Comparison of ENCODE assay signal across 19 mouse cellular contexts in the genomic region with DNA sequence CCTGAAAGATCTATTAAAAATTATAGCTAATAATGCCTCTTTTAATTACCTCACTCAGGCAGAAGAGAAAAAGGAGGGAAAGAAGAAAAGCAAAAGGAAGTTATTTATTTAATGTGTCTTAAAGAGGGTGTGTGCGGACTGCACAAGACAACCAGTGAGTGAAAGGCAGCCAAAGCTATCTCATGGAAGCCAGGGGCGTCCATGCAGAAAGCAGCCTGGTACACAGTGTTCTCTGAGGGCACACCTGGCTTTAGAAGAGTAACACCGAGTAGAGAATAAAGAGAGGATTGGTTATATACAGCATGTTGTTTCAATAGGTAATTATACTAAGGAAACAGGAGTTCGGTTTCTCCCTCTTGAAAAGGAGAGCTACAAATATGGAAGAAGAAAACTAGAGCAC. TPM values are rescaled to one million over a fixed set of nuclear protein-coding genes. Genes with fewer than 3 reads are reported as not detected.
DNase-seq lines count a peak whose midpoint lies in the region; ATAC-seq lines count a peak whose summit lies in the region.
"Had no signal": no experiment of that assay in that cellular context is flagged by ENCODE, and none has a peak within 500 bp of the region (broad histone marks: within the 10 kb centered on the region; RNA-seq: fewer than 3 reads in every experiment).

No protein-coding gene starts in this region.

- WGBS in heart, embryonic 15.5 days: 79% methylated on average over 4 of the region's 4 CpGs
- WGBS in kidney, embryonic 16.5 days: 62% methylated on average over 4 of the region's 4 CpGs

- no peaks in the 10 kb centered on the region for H3K36me3 ChIP-seq in heart, embryonic 15.5 days
- no peaks in the 10 kb centered on the region for H3K36me3 ChIP-seq in kidney, embryonic 16.5 days (ENCODE audit: insufficient read depth, low read length)
- H3K36me3 ChIP-seq: embryonic facial prominence, embryonic 15.5 days; forebrain, embryonic 10.5 days; heart, embryonic 13.5 days; hindbrain, embryonic 10.5 days had no signal

- DNase-seq in heart, postnatal 10 days: no peak
- peak; percentile 23 to 78 for DNase-seq in kidney, adult 8-10 months
- DNase-seq in B cell, adult 2 months: peak; percentile 32 to 34
- peak; percentile 33 to 78 for DNase-seq in kidney, postnatal 25 days
- DNase-seq in yolk sac, embryonic 10.5 days (ENCODE audit: low spot score): no peak
- DNase-seq: adrenal gland, adult 2 months; adrenal gland, postnatal 25 days; cerebellum, adult 2 months; cerebellum, postnatal 14 days; embryo, embryonic 11 days; gastrocnemius, adult 2 months; gastrocnemius, postnatal 25 days had no signal

- H3K4me3 ChIP-seq in heart, embryonic 15.5 days: no peak overlapping the region
- H3K4me3 ChIP-seq in kidney, embryonic 16.5 days (ENCODE audit: low read length): no peak overlapping the region

- 0 out of 2 replicates have a peak overlapping the region, but pooled peaks have one; percentile 80 for H3K4me2 ChIP-seq in heart, embryonic 15.5 days
- H3K4me2 ChIP-seq in kidney, embryonic 16.5 days (replicated peaks; ENCODE audit: low read depth, low read length): no peak overlapping the region

- H3K9ac ChIP-seq in heart, embryonic 15.5 days: no peak overlapping the region
- H3K9ac ChIP-seq in kidney, embryonic 16.5 days (replicated peaks; ENCODE audit: low read length): no peak overlapping the region
- H3K9ac ChIP-seq: embryonic facial prominence, embryonic 15.5 days had no signal

- intact Hi-C loops in heart, postnatal 10 days (cut with DNase I): loop anchor here (5.0 to 10.0 kb wide), 2 partner anchors 34 to 577 kb away; no protein-coding TSS in a partner anchor

- H3K9me3 ChIP-seq in heart, embryonic 15.5 days (replicated peaks): no peaks in the 10 kb centered on the region
- H3K9me3 ChIP-seq in kidney, embryonic 16.5 days (ENCODE audit: low read length): no peaks in the 10 kb centered on the region
- H3K9me3 ChIP-seq: embryonic facial prominence, embryonic 15.5 days; forebrain, embryonic 10.5 days; heart, embryonic 13.5 days; hindbrain, embryonic 10.5 days had no signal

- no peak overlapping the region for H3K27ac ChIP-seq in heart, embryonic 15.5 days
- no peak overlapping the region for H3K27ac ChIP-seq in kidney, embryonic 16.5 days (ENCODE audit: low read length)
- H3K27ac ChIP-seq: embryonic facial prominence, embryonic 15.5 days; forebrain, embryonic 10.5 days; heart, embryonic 13.5 days; hindbrain, embryonic 10.5 days had no signal

- ATAC-seq in heart, embryonic 15.5 days (replicated peaks; ENCODE audit: insufficient number of reproducible peaks, insufficient read depth, low FRiP score, low read depth): no peak
- no peak for ATAC-seq in kidney, embryonic 16.5 days (ENCODE audit: low FRiP score, low TSS enrichment)
- ATAC-seq: forebrain, embryonic 14.5 days had no signal

- peaks cover 2% of the 10 kb centered on the region; the same call in 1 of the 2 replicates for H3K4me1 ChIP-seq in heart, embryonic 15.5 days (replicated peaks)
- peaks cover 10% of the 10 kb centered on the region; the same call in 1 of the 2 replicates for H3K4me1 ChIP-seq in kidney, embryonic 16.5 days (ENCODE audit: insufficient read depth, low read length)

- no peaks in the 10 kb centered on the region for H3K27me3 ChIP-seq in heart, embryonic 15.5 days
- no peaks in the 10 kb centered on the region for H3K27me3 ChIP-seq in kidney, embryonic 16.5 days (ENCODE audit: insufficient read depth, low read length)
- H3K27me3 ChIP-seq: embryonic facial prominence, embryonic 15.5 days; heart, embryonic 13.5 days had no signal

RNA-seq across cellular contexts. Expression of a gene that starts 1.6 kb away (rescaled TPM):
- polyA plus RNA-seq in heart, embryonic 15.5 days (2015; fragmentation: Nextera tagmentation; extraction: Ambion mirVana): 4.6 and 5.4 TPM in 2 replicates
- total RNA-seq in heart, postnatal 10 days (2021): 10 to 100 TPM; 17.6 to 21.0 TPM
- polyA plus RNA-seq in kidney, embryonic 16.5 days (2015; fragmentation: Nextera tagmentation; extraction: Ambion mirVana): 5.7 and 6.2 TPM in 2 replicates

Comparison
In these comparisons a context has a peak if more than half of its experiments do, and no peak if none do; other contexts are left out.
1. DNase-seq: peak in kidney, adult 8-10 months (2 of 2), B cell, adult 2 months (2 of 2) and kidney, postnatal 25 days (2 of 2); none in heart, postnatal 10 days (0 of 2) and yolk sac, embryonic 10.5 days (single experiment).